Mouse (Mus musculus) liver, embryonic 12.5 days (tissue): ENCODE data around the gene Il17c. TPM values are rescaled to one million over a fixed set of nuclear protein-coding genes. Genes with fewer than 3 reads are reported as not detected.

Experiments
- ATAC-seq: fragments of 200-750 bp; cut with Nextera tagmentation; 2 replicates; pipeline ENCODE4 v1.8.0; 2017; ENCODE audit warnings: moderate number of reproducible peaks, mild to moderate bottlenecking, moderate library complexity
- H3K27ac ChIP-seq: fragments of 300-500 bp; sonication (generic); 2 replicates; pipeline ENCODE4 v1.5.1; 2016; ENCODE audit warnings: mild to moderate bottlenecking
- H3K27me3 ChIP-seq: fragments of 300-500 bp; sonication (generic); replicated peaks from 2 replicates; pipeline ENCODE4 v1.6.1; 2016; ENCODE audit warnings: mild to moderate bottlenecking, moderate library complexity
- H3K36me3 ChIP-seq: fragments of 300-500 bp; sonication (generic); 2 replicates; pipeline ENCODE4 v1.6.1; 2016; ENCODE audit warnings: mild to moderate bottlenecking, moderate library complexity
- H3K4me1 ChIP-seq: fragments of 300-500 bp; sonication (generic); 2 replicates; pipeline ENCODE4 v1.6.1; 2016
- H3K4me2 ChIP-seq: fragments of 300-500 bp; sonication (generic); 2 replicates; pipeline ENCODE4 v1.6.1; 2016; ENCODE audit warnings: mild to moderate bottlenecking, moderate library complexity
- H3K4me3 ChIP-seq: fragments of 300-500 bp; sonication (generic); 2 replicates; pipeline ENCODE4 v1.5.1; 2016; ENCODE audit warnings: mild to moderate bottlenecking, moderate library complexity
- H3K9ac ChIP-seq: fragments of 300-500 bp; sonication (generic); 2 replicates; pipeline ENCODE4 v1.6.1; 2016; ENCODE audit warnings: mild to moderate bottlenecking, moderate library complexity
- H3K9me3 ChIP-seq: fragments of 300-500 bp; sonication (generic); replicated peaks from 2 replicates; pipeline ENCODE4 v1.6.1; 2016; ENCODE audit warnings: mild to moderate bottlenecking, moderate library complexity
- WGBS: fragments of 180-500 bp; shearing (Covaris S2); methylation state at CpG from one replicate; pipeline ENCODE4 v1.1.7; 2016; ENCODE audit not compliant: insufficient replicate concordance; 5-methylcytosine and 5-hydroxymethylcytosine counted together
- polyA plus RNA-seq: library from polyadenylated mRNA; unstranded; fragments of >200 nt; fragmentation: Nextera tagmentation; extraction: Ambion mirVana; gene quantifications from 2 replicates; pipeline ENCODE4 v1.2.1, GENCODE M21; 2016

Gene Il17c
- not detected in 2 replicates for polyA plus RNA-seq

GRCm38 (mm10) chr8:122421376-122422070 lies at the start of gene Il17c:
Il17c (plus strand) TSS chr8:122422020.
- no peaks in the 10 kb centered on the region for H3K9me3 ChIP-seq
- 71% methylated on average over 14 of the region's 14 CpGs for whole genome bisulfite sequencing
- no peak for ATAC-seq
- H3K27me3 ChIP-seq = no peaks in the 10 kb centered on the region
- no peak within 1 kb of the TSS for H3K4me2 ChIP-seq
- no peak within 1 kb of the TSS for H3K27ac ChIP-seq
- H3K9ac ChIP-seq = no peak within 1 kb of the TSS
- H3K4me1 ChIP-seq = 0 out of 2 replicates have a peak, but pooled peaks cover 5% of the 10 kb centered on the region
- H3K4me3 ChIP-seq = no peak within 1 kb of the TSS
- H3K36me3 ChIP-seq = peaks cover 32% of the 10 kb centered on the region

DNA sequence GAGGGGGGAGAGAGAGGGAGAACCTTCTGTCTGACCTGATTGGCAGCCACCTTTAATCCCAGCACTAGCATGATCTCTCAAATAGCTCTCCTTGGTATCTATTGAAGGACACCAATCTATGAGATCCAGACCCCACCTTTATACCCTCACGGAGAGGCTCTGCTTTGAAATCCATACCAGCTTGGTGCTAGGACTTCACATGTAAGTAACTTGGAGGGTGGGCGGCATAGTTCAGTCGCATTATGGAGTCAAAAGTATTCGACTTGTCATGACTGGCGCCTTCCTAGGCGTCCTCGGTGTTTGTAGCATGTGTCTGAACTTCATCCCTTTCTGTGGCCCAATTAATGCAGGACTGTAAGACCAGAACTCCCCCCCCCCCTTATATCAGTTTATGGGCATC lies 46.5 kb upstream of the Il17c start:
- no peak overlapping the region for H3K27ac ChIP-seq
- peaks cover 54% of the 10 kb centered on the region for H3K4me1 ChIP-seq
- H3K9ac ChIP-seq = peak overlapping the region; percentile 71
- no peaks in the 10 kb centered on the region for H3K9me3 ChIP-seq
- WGBS = 72% methylated on average over 7 of the region's 7 CpGs
- peak overlapping the region; percentile 81 for H3K4me2 ChIP-seq
- H3K36me3 ChIP-seq = peaks cover 28% of the 10 kb centered on the region
- no peak for ATAC-seq
- peak overlapping the region; percentile 90 for H3K4me3 ChIP-seq
- H3K27me3 ChIP-seq = no peaks in the 10 kb centered on the region

GRCm38 (mm10) chr8:122375751-122376364 lies 46.0 kb upstream of the Il17c start:
- Histone ChIP-seq H3K27ac (peak overlapping the region; percentile 72), H3K4me3 (peak overlapping the region; percentile 90), H3K4me2 (peak overlapping the region; percentile 81), H3K27me3 (no peaks in the 10 kb centered on the region), H3K9ac (peak overlapping the region; percentile 71), H3K4me1 (peaks cover 58% of the 10 kb centered on the region), H3K9me3 (no peaks in the 10 kb centered on the region), H3K36me3 (peaks cover 33% of the 10 kb centered on the region)
- ATAC-seq = no peak
- 18% methylated on average over 13 of the region's 13 CpGs for WGBS

DNA sequence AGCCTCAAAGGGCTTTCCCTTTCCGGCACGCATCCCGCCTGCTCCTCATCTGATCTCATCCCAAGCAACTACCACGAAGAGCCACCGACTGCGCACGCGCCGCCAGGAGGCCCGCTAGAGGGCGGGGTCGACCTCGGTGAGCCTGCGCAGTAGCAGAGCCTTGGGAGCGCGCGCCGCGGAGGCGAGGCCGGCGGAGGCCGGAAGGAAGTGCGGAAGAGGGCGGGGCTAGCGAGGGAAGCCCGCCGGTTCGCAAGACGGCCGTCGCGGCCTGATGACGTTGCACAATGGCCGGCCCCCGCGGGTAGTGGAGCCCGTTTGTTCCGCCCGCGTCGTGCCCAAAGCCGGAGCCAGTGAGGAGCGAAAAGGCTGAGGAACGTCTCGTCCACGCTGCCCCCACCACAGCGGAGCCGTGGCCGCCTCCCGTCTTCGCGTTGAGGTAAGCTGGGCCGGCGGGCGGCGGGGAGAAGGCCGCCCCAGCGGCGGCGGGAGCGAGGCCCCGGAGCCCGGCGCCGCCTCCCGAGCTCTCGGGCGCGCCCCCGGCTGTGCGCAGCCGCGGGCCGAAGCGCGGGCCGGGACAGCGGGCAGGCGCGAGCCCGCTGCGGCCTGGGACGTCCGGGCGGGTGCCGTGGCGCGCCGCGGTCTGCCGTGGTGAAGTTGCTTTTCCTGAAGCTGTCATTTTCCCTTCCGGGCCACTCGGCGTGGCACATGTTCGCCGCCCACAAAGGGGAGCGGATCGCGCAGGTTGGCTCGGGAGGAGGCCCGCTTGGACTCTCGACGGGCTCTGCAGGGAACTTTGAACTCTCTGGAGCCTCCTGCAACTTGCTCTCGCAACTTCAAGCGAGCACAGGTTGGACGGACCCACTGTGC lies 45.2 kb upstream of the Il17c start, which contains the start of gene Zc3h18:
Gene Zc3h18 (plus strand): TSS at position 245 of the 867 bp plus-strand sequence.
- peak within 1 kb of the TSS; percentile 90 for H3K4me3 ChIP-seq
- peak; percentile 95 for ATAC-seq
- under 1% methylated on average over 84 of the region's 107 CpGs for WGBS
- H3K36me3 ChIP-seq = peaks cover 41% of the 10 kb centered on the region
- peak within 1 kb of the TSS; percentile 83 for H3K4me2 ChIP-seq
- H3K27me3 ChIP-seq = no peaks in the 10 kb centered on the region
- peak within 1 kb of the TSS; percentile 90 for H3K9ac ChIP-seq
- H3K27ac ChIP-seq = peak within 1 kb of the TSS; percentile 90
- peaks cover 60% of the 10 kb centered on the region for H3K4me1 ChIP-seq
- no peaks in the 10 kb centered on the region for H3K9me3 ChIP-seq

GRCm38 (mm10) chr8:122383039-122383438 lies 38.8 kb upstream of the Il17c start:
- no peak for ATAC-seq
- WGBS = 77% methylated on average over 4 of the region's 4 CpGs
- no peak overlapping the region for H3K9ac ChIP-seq
- H3K4me2 ChIP-seq = no peak overlapping the region
- no peaks in the 10 kb centered on the region for H3K27me3 ChIP-seq
- no peaks in the 10 kb centered on the region for H3K9me3 ChIP-seq
- no peak overlapping the region for H3K4me3 ChIP-seq
- H3K4me1 ChIP-seq = peaks cover 33% of the 10 kb centered on the region
- no peak overlapping the region for H3K27ac ChIP-seq
- peaks cover 96% of the 10 kb centered on the region for H3K36me3 ChIP-seq

- ATAC-seq = no peak
- 82% methylated on average over 3 of the region's 3 CpGs for WGBS
- no peak overlapping the region for H3K4me2 ChIP-seq
Observed at GRCm38 (mm10) chr8:122389357-122389756, 32.5 kb upstream of the Il17c start.

GRCm38 (mm10) chr8:122390758-122391157 lies 31.1 kb upstream of the Il17c start:
- no peaks in the 10 kb centered on the region for H3K27me3 ChIP-seq
- no peak for ATAC-seq
- no peak overlapping the region for H3K27ac ChIP-seq
- H3K4me3 ChIP-seq = no peak overlapping the region
- H3K4me2 ChIP-seq = no peak overlapping the region
- H3K9ac ChIP-seq = no peak overlapping the region
- peaks cover 3% of the 10 kb centered on the region; the same call in 1 of the 2 replicates for H3K9me3 ChIP-seq
- WGBS = 67% methylated on average over 3 of the region's 3 CpGs
- no peaks in the 10 kb centered on the region for H3K4me1 ChIP-seq
- H3K36me3 ChIP-seq = peaks cover 97% of the 10 kb centered on the region

More at GRCm38 (mm10) chr8:122389357-122389756, 32.5 kb upstream of the Il17c start:
- Histone ChIP-seq H3K27me3 (no peaks in the 10 kb centered on the region), H3K9ac (no peak overlapping the region), H3K9me3 (peaks cover 3% of the 10 kb centered on the region; the same call in 1 of the 2 replicates), H3K4me3 (no peak overlapping the region), H3K27ac (no peak overlapping the region), H3K36me3 (peaks cover 98% of the 10 kb centered on the region), H3K4me1 (peaks cover 4% of the 10 kb centered on the region; the same call in 1 of the 2 replicates)

DNA sequence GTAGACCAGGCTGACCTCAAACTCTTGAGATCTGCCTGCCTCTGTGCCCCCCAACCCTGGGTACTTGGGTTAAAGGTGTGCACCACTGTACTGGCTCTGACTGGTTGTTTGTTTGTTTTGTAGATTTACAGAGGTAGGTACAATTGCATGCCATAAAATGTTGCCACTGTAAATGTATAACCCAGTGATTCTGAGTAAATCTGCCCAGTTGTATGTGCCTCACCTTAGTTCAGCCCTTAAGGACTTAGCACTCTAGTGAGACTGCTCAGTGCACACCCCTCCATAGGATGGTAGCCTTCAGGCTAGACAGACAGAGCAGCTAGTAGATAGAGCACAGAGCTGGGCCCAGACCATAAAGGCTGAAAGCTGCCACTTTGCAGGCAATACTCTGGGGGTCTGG lies 28.1 kb upstream of the Il17c start:
- H3K27ac ChIP-seq = no peak overlapping the region
- H3K9ac ChIP-seq = no peak overlapping the region
- no peaks in the 10 kb centered on the region for H3K27me3 ChIP-seq
- no peak for ATAC-seq
- no peak overlapping the region for H3K4me3 ChIP-seq
- H3K4me1 ChIP-seq = no peaks in the 10 kb centered on the region
- H3K9me3 ChIP-seq = peaks cover 3% of the 10 kb centered on the region; the same call in 1 of the 2 replicates
- peaks cover 92% of the 10 kb centered on the region for H3K36me3 ChIP-seq
- H3K4me2 ChIP-seq = no peak overlapping the region

DNA sequence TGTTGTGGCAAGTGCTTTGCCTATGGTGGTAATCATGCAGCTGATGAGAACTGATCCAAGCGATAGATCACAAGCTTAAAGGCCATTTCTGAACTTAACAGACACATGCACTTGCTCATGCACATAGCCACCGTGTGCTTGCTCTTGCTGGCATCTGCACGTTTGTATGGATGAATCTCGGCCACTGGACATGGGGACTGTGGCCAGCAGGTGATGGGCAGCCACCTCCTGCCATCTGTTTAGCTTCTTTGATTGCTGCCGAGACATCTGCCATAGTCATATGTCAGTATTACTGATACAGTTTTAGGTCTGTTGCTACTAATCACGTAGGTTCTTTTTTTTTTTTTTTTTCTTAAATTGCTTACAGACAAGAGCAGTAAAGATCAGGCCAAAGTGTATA lies 26.5 kb upstream of the Il17c start:
- H3K9me3 ChIP-seq = no peaks in the 10 kb centered on the region
- H3K36me3 ChIP-seq = peaks cover 92% of the 10 kb centered on the region
- H3K4me2 ChIP-seq = no peak overlapping the region
- WGBS = 90% methylated on average over 6 of the region's 6 CpGs
- no peaks in the 10 kb centered on the region for H3K27me3 ChIP-seq
- ATAC-seq = no peak
- H3K9ac ChIP-seq = no peak overlapping the region
- no peak overlapping the region for H3K27ac ChIP-seq
- H3K4me3 ChIP-seq = no peak overlapping the region
- no peaks in the 10 kb centered on the region for H3K4me1 ChIP-seq

DNA sequence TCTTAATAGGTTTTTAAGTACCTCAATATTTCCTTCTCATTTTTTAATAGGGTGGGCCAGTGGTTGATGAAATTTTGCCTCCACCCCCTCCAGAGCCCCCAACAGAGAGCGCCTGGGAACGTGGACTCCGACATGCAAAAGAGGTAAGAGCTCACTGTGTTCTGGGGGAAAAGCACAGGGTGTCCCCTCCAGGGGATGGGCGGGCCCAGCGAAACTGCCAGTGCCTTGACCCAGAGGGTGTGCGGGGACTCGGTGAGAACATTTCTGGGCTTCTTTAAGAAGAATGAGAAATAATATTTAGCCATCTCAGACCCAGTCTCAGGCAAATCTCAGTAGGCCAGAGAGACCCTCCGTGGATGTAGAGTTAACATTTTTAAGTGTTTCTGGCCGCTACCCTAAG lies 23.6 kb upstream of the Il17c start:
- no peak for ATAC-seq
- WGBS = 91% methylated on average over 9 of the region's 9 CpGs
- Histone ChIP-seq H3K27ac (no peak overlapping the region), H3K4me1 (no peaks in the 10 kb centered on the region; the same call in 1 of the 2 replicates), H3K4me3 (no peak overlapping the region), H3K9me3 (no peaks in the 10 kb centered on the region), H3K36me3 (peaks cover 95% of the 10 kb centered on the region), H3K9ac (no peak overlapping the region), H3K27me3 (no peaks in the 10 kb centered on the region), H3K4me2 (no peak overlapping the region)

DNA sequence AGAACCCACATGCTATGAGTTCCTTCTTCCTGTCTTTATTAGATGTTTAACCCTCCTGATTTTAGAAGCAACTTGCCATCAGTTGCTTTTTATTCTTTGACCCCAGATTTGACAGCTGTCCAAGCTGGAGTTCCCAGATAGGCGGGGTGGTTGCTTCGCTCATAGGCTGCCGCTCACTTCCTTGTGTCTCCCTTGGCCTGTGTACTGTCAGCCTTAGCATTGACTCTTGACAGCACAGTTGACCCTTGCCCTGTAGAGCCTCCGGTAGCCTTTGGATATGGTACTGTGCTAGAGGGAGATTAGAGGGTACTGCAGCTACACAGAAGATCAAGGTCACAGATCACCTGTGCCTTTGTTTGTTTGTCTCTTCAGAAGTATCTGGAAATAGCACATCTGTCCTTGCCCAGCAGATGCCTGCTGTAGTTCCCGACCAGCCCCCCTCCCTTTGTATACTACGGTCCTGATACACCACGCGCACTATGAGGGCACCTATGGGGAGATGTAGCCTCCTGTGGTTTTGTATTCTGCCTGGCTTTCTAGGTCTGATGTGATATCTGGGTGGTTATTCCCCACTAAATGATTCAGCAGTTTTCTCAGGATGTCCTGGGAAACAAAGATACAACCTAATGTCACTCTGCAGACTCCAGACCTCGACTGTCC lies 16.5 kb upstream of the Il17c start:
- Histone ChIP-seq H3K36me3 (peaks cover 100% of the 10 kb centered on the region), H3K27me3 (no peaks in the 10 kb centered on the region), H3K4me3 (no peak overlapping the region), H3K4me1 (peaks cover 24% of the 10 kb centered on the region), H3K9me3 (no peaks in the 10 kb centered on the region), H3K9ac (0 out of 2 replicates have a peak overlapping the region, but pooled peaks have one; percentile 1), H3K4me2 (0 out of 2 replicates have a peak overlapping the region, but pooled peaks have one; percentile 4), H3K27ac (peak overlapping the region; percentile 45; the same call in 1 of the 2 replicates)
- 33% methylated on average over 9 of the region's 9 CpGs for WGBS
- peak; percentile 67 for ATAC-seq
